ENCODE assay signal across 8 mouse cellular contexts in the genomic region with DNA sequence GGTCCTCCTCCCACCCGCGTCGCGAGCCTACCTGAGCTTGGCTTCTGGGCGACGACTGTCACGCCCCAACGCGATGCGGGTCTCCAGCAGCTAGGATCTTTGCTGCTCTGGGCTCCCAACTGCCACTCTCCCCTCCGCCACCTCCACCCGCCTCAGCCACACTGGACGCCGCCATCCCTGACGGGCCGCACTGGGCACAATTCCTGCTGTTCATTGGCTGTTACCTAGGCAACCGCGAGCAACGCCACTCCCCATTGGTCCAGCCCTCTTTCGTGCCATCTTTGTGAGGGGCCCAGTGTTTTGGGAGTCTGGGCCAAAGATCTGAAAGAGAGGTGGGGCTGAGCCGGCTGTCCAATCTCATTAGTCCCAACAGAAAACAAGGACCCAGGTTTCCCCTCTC. TPM values are rescaled to one million over a fixed set of nuclear protein-coding genes. Genes with fewer than 3 reads are reported as not detected.
DNase-seq lines count a peak whose midpoint lies in the region; ATAC-seq and TF ChIP-seq lines count a peak whose summit lies in the region.

A gene (minus strand): TSS at position 192 of the 400 bp plus-strand sequence.

- peak; percentile 86 for ATAC-seq in hindbrain, embryonic 15.5 days (ENCODE audit: low FRiP score, low read depth)
- ATAC-seq in activated CD4-positive, CD25-positive, alpha-beta regulatory T cell, adult 4 months = no peak

- peak; percentile 68 to 75 for DNase-seq in adrenal gland, adult 18-20 months (ENCODE audit: low spot score in 2 of 2)
- peak; percentile 92 to 93 for DNase-seq in cerebellum, postnatal 36 days
- DNase-seq in gastrocnemius, adult 2 months = peak; percentile 81
- DNase-seq in left cerebral cortex, adult 11 months (ENCODE audit: low spot score) = peak; percentile 90
- peak; percentile 69 for DNase-seq in lung, postnatal 25 days (ENCODE audit: low spot score)
- peak; percentile 95 for DNase-seq in right cerebral cortex, adult 2 months (ENCODE audit: low spot score in 2 of 2)

- peak within 1 kb of the TSS; percentile 72 for H3K4me3 ChIP-seq in gastrocnemius, adult 2 months
- H3K4me3 ChIP-seq in hindbrain, embryonic 15.5 days = peak within 1 kb of the TSS; percentile 82

- H3K27ac ChIP-seq in gastrocnemius, adult 2 months = no peak within 1 kb of the TSS
- H3K27ac ChIP-seq in hindbrain, embryonic 15.5 days (replicated peaks) = peak within 1 kb of the TSS; percentile 86

- H3K9me3 ChIP-seq in hindbrain, embryonic 15.5 days = no peaks in the 10 kb centered on the region

- no peaks in the 10 kb centered on the region for H3K36me3 ChIP-seq in hindbrain, embryonic 15.5 days

- intact Hi-C loops in gastrocnemius, adult 2 months (cut with DNase I) = no loop called here

- peaks cover 27% of the 10 kb centered on the region for H3K4me1 ChIP-seq in hindbrain, embryonic 15.5 days (replicated peaks)

- TF ChIP-seq CTCF in gastrocnemius, adult 2 months (IDR thresholded peaks at IDR 0.05) = no peak

- 0% methylated on average over 21 of the region's 21 CpGs for WGBS in hindbrain, embryonic 15.5 days

- H3K27me3 ChIP-seq in hindbrain, embryonic 15.5 days = no peaks in the 10 kb centered on the region

- peak within 1 kb of the TSS; percentile 82 for H3K9ac ChIP-seq in hindbrain, embryonic 15.5 days

- peak within 1 kb of the TSS; percentile 86 for H3K4me2 ChIP-seq in hindbrain, embryonic 15.5 days

RNA-seq across cellular contexts. Expression of the gene that starts here (rescaled TPM):
- 1 to 10 TPM; 8.9 to 9.5 TPM for total RNA-seq in adrenal gland, adult 18-20 months (2021)
- total RNA-seq in gastrocnemius, adult 2 months (2021) = 1 to 10 TPM; 2.2 to 4.4 TPM
- 130 and 140 TPM in 2 replicates for polyA plus RNA-seq in hindbrain, embryonic 15.5 days (2015; fragmentation: Nextera tagmentation; extraction: Ambion mirVana)
- not detected for polyA plus RNA-seq in activated CD4-positive, CD25-positive, alpha-beta regulatory T cell, adult 4 months (2017; shearing (Covaris generic))

Comparison
In these comparisons a context has a peak if more than half of its experiments do, and no peak if none do; other contexts are left out.
1. RNA of the gene that starts here (polyA plus RNA-seq): 130 to 140 TPM in hindbrain, embryonic 15.5 days; not detected in activated CD4-positive, CD25-positive, alpha-beta regulatory T cell, adult 4 months; every median in the first group is over 100 times any median in the second.
2. Peak in every context shown above with its lines, with median percentiles within 50 percentile points of each other: DNase-seq.